Mouse (Mus musculus): ENCODE results near the gene Gm37596.
"Not testable (repeated sequence)": the region's sequence is repeated elsewhere in the genome, so short reads cannot be mapped to it uniquely, and the experiment has no call there.

Gm37596 gene

DNA sequence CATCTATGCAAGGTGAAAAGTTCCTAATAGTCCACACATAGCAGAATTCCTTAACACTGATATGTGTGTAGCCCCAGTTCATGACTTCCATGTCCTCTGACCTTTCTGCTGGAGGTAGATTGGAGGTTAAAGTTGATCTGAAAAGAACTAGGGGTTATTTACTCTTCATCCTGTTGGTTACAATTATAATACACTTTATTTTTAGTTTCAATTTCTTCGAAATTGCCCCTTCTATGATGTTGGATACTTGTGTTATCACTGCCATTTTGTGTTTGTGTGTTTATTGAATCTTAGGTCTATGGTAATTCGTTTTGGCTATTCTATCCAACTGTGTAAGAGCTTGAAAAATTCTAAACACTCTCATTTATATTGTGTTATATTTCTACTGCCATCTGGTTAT, at the start of gene Gm37596:
Gene Gm37596 (minus strand): TSS at position 101 of the 400 bp plus-strand sequence.
- POLR2A ChIA-PET, result not testable (repeated sequence)

DNA sequence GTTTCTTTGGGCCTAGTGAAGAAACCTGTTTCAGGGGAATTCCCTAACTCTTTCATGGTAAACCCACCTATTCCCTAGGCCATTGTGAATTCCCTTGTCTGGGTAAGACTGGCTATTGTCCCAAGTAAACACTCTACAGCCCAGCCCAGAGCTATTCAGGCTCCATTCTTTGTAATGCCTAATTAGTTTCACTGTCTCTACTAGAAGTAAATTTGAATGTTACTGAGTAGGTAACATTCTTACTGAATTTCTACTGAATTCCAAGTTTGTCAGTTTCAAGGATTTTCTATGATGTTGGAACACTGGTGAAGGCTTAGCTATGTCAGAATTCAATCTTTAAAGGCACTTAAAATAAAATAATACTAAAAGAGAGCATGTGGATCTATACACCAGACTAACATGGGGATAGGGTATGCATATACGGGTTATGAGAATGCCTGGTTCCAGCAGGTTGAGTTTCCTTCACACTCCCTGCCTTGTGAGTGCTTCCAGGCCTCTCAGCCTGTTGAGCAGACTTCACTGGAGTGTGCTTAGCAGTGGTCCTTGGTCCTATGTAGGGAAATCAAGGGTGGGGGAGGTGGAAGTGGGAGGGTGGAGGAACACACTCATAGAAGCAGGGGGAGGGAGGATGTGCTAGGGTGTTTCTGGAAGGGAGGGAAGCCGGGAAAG, 16.2 kb upstream of the Gm37596 start:
- POLR2A ChIA-PET, CTCF ChIA-PET: not testable (repeated sequence)

More for the DNA sequence above, at the start of gene Gm37596:
- CTCF ChIA-PET, result not testable (repeated sequence)

GRCm38 (mm10) chr3:93676210-93676609, 16.7 kb downstream of the Gm37596 start, which contains the start of gene Tdpoz1:
Gene Tdpoz1 (minus strand): TSS chr3:93676310.
- POLR2A ChIA-PET, CTCF ChIA-PET: not testable (repeated sequence)

- CTCF ChIA-PET, POLR2A ChIA-PET: not testable (repeated sequence)
Observed at GRCm38 (mm10) chr3:93670805-93671503, 21.9 kb downstream of the Gm37596 start.

DNA sequence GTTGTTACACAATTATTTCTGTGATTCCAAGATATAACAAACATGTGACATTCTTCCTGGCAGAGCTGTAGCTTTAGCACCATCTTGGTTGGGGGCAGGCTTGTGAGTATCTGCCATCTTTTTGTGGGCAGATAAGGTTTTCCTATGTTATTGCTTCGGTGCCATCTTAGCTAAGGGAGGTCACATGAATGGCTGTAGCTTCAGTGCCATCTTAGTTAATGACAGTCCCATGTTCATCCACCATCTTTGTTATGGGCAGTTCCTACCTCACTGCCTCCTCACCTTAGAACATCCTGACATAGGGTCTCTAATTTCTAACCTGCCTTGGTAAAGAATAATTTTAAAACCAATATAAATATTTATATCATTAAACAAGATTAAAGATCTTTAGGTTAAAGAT, 38.6 kb downstream of the Gm37596 start:
- ChIA-PET CTCF (interaction anchor here in 1 of 4 experiments (1.4 kb wide), 1 partner anchor 107 kb away, joined by 3 read pairs; no protein-coding TSS in a partner anchor), POLR2A (interaction anchor here in 2 of 4 experiments (0.6 to 1.0 kb wide), 2 partner anchors 9 to 102 kb away, joined by 3 read pairs; no protein-coding TSS in a partner anchor)

- ChIA-PET POLR2A (no interaction called here), CTCF (no interaction called here)
Observed at GRCm38 (mm10) chr3:93652586-93652985, 40.3 kb downstream of the Gm37596 start, which contains the start of gene Tdpoz2. Gene Tdpoz2 (minus strand): TSS chr3:93652686.

Data from embryonic stem cell, embryonic (primary cell).